Mouse (Mus musculus) liver, embryonic 16.5 days (tissue): ENCODE data around the gene Git2. TPM values are rescaled to one million over a fixed set of nuclear protein-coding genes. Genes with fewer than 3 reads are reported as not detected.

Experiments
- ATAC-seq: fragments of 200-750 bp; cut with Nextera tagmentation; 2 replicates; pipeline ENCODE4 v1.8.0; 2017; ENCODE audit warnings: low read depth, mild to moderate bottlenecking, moderate number of reproducible peaks, moderate library complexity
- H3K27ac ChIP-seq: fragments of 300-500 bp; sonication (generic); 2 replicates; pipeline ENCODE4 v1.5.1; 2014; ENCODE audit warnings: mild to moderate bottlenecking, low read length
- H3K27me3 ChIP-seq: fragments of 300-500 bp; sonication (generic); 2 replicates; pipeline ENCODE4 v1.6.1; 2014; ENCODE audit warnings: low read depth, low read length, mixed read lengths; ENCODE audit not compliant: control insufficient read depth, insufficient read depth
- H3K36me3 ChIP-seq: fragments of 300-500 bp; sonication (generic); 2 replicates; pipeline ENCODE4 v1.6.1; 2014; ENCODE audit warnings: mild to moderate bottlenecking; ENCODE audit not compliant: control insufficient read depth, insufficient read depth
- H3K4me1 ChIP-seq: fragments of 300-500 bp; sonication (generic); 2 replicates; pipeline ENCODE4 v1.6.1; 2014; ENCODE audit warnings: low read depth, low read length, mixed read lengths; ENCODE audit not compliant: control insufficient read depth
- H3K4me2 ChIP-seq: fragments of 300-500 bp; sonication (generic); 2 replicates; pipeline ENCODE4 v1.6.1; 2014; ENCODE audit warnings: low read depth, low read length, mixed read lengths
- H3K4me3 ChIP-seq: fragments of 300-500 bp; sonication (generic); 2 replicates; pipeline ENCODE4 v1.5.1; 2014; ENCODE audit warnings: low read depth, mild to moderate bottlenecking, low read length
- H3K9ac ChIP-seq: fragments of 300-500 bp; sonication (generic); 2 replicates; pipeline ENCODE4 v1.6.1; 2014; ENCODE audit warnings: low read depth, low read length
- H3K9me3 ChIP-seq: fragments of 300-500 bp; sonication (generic); replicated peaks from 2 replicates; pipeline ENCODE4 v1.6.1; 2016; ENCODE audit warnings: low read length; ENCODE audit not compliant: control insufficient read depth
- WGBS: fragments of 180-500 bp; shearing (Covaris S2); extraction: QIAGEN DNeasy Blood & Tissue Kit; methylation state at CpG from one replicate; pipeline ENCODE4 v1.1.7; 2014; ENCODE audit not compliant: insufficient replicate concordance; 5-methylcytosine and 5-hydroxymethylcytosine counted together
- polyA plus RNA-seq: library from polyadenylated mRNA; unstranded; fragments of >200 nt; fragmentation: Nextera tagmentation; extraction: Ambion mirVana; gene quantifications from 2 replicates; pipeline ENCODE4 v1.2.1, GENCODE M21; 2015

Git2 gene
- polyA plus RNA-seq, 1 experiment from 2014 or later, result 16.1 TPM

GRCm38 (mm10) chr5:114742998-114743696 is 32.2 kb downstream of the Git2 start:
- Histone ChIP-seq H3K27ac (no peak overlapping the region), H3K9ac (no peak overlapping the region), H3K27me3 (no peaks in the 10 kb centered on the region), H3K4me2 (no peak overlapping the region), H3K4me3 (no peak overlapping the region), H3K36me3 (peaks cover 42% of the 10 kb centered on the region), H3K4me1 (no peaks in the 10 kb centered on the region), H3K9me3 (no peaks in the 10 kb centered on the region)
- ATAC-seq, result no peak
- 84% methylated on average over 13 of the region's 13 CpGs for WGBS

- H3K9me3 ChIP-seq, result no peaks in the 10 kb centered on the region
Observed at GRCm38 (mm10) chr5:114742572-114742971, 32.7 kb downstream of the Git2 start.

GRCm38 (mm10) chr5:114740595-114740994 is 34.7 kb downstream of the Git2 start:
- no peak overlapping the region for H3K27ac ChIP-seq
- ATAC-seq, result no peak
- H3K36me3 ChIP-seq, result peaks cover 58% of the 10 kb centered on the region
- no peak overlapping the region for H3K9ac ChIP-seq
- no peaks in the 10 kb centered on the region for H3K27me3 ChIP-seq
- H3K4me2 ChIP-seq, result no peak overlapping the region
- WGBS, result 61% methylated on average over 4 of the region's 4 CpGs
- H3K9me3 ChIP-seq, result no peaks in the 10 kb centered on the region
- no peak overlapping the region for H3K4me3 ChIP-seq
- no peaks in the 10 kb centered on the region for H3K4me1 ChIP-seq

More at GRCm38 (mm10) chr5:114742572-114742971, 32.7 kb downstream of the Git2 start:
- H3K36me3 ChIP-seq, result peaks cover 44% of the 10 kb centered on the region
- no peak overlapping the region for H3K4me3 ChIP-seq
- no peak overlapping the region for H3K9ac ChIP-seq
- 88% methylated on average over 10 of the region's 10 CpGs for WGBS
- ATAC-seq, result no peak
- no peak overlapping the region for H3K27ac ChIP-seq
- H3K4me1 ChIP-seq, result no peaks in the 10 kb centered on the region
- no peaks in the 10 kb centered on the region for H3K27me3 ChIP-seq
- H3K4me2 ChIP-seq, result no peak overlapping the region

- H3K36me3 ChIP-seq, result peaks cover 48% of the 10 kb centered on the region
Observed at GRCm38 (mm10) chr5:114738707-114739241, 36.5 kb downstream of the Git2 start.

GRCm38 (mm10) chr5:114737090-114737887 is 38.0 kb downstream of the Git2 start:
- Histone ChIP-seq H3K27ac (no peak overlapping the region), H3K9ac (no peak overlapping the region), H3K36me3 (peaks cover 48% of the 10 kb centered on the region), H3K4me2 (no peak overlapping the region), H3K9me3 (no peaks in the 10 kb centered on the region), H3K4me1 (no peaks in the 10 kb centered on the region), H3K4me3 (no peak overlapping the region), H3K27me3 (no peaks in the 10 kb centered on the region)
- ATAC-seq, result peak; percentile 25; the same call in 1 of the 2 replicates
- 80% methylated on average over 21 of the region's 21 CpGs for WGBS

More at GRCm38 (mm10) chr5:114738707-114739241, 36.5 kb downstream of the Git2 start:
- H3K4me3 ChIP-seq, result no peak overlapping the region
- no peaks in the 10 kb centered on the region for H3K27me3 ChIP-seq
- 72% methylated on average over 12 of the region's 12 CpGs for WGBS
- H3K4me1 ChIP-seq, result no peaks in the 10 kb centered on the region
- ATAC-seq, result peak; percentile 70
- H3K27ac ChIP-seq, result no peak overlapping the region
- no peak overlapping the region for H3K9ac ChIP-seq
- no peak overlapping the region for H3K4me2 ChIP-seq
- no peaks in the 10 kb centered on the region for H3K9me3 ChIP-seq

- Histone ChIP-seq H3K36me3 (peaks cover 40% of the 10 kb centered on the region), H3K27me3 (no peaks in the 10 kb centered on the region), H3K4me2 (no peak overlapping the region), H3K27ac (no peak overlapping the region), H3K4me1 (no peaks in the 10 kb centered on the region), H3K9me3 (no peaks in the 10 kb centered on the region), H3K9ac (no peak overlapping the region), H3K4me3 (no peak overlapping the region)
- 86% methylated on average over 15 of the region's 15 CpGs for WGBS
- no peak for ATAC-seq
Observed at GRCm38 (mm10) chr5:114733606-114734005, 41.7 kb downstream of the Git2 start.

GRCm38 (mm10) chr5:114731969-114732368 is 43.3 kb downstream of the Git2 start:
- H3K4me3 ChIP-seq, result no peak overlapping the region
- no peak overlapping the region for H3K4me2 ChIP-seq
- no peak overlapping the region for H3K9ac ChIP-seq
- H3K27me3 ChIP-seq, result no peaks in the 10 kb centered on the region
- no peaks in the 10 kb centered on the region for H3K4me1 ChIP-seq
- H3K36me3 ChIP-seq, result peaks cover 30% of the 10 kb centered on the region
- ATAC-seq, result no peak
- no peaks in the 10 kb centered on the region for H3K9me3 ChIP-seq
- H3K27ac ChIP-seq, result no peak overlapping the region
- WGBS, result 83% methylated on average over 15 of the region's 15 CpGs

- H3K9me3 ChIP-seq, result no peaks in the 10 kb centered on the region
- WGBS, result 72% methylated on average over 6 of the region's 6 CpGs
- no peaks in the 10 kb centered on the region for H3K4me1 ChIP-seq
- no peak overlapping the region for H3K4me2 ChIP-seq
- no peak for ATAC-seq
- no peaks in the 10 kb centered on the region for H3K27me3 ChIP-seq
- H3K9ac ChIP-seq, result no peak overlapping the region
- peaks cover 26% of the 10 kb centered on the region for H3K36me3 ChIP-seq
- H3K4me3 ChIP-seq, result no peak overlapping the region
- H3K27ac ChIP-seq, result no peak overlapping the region
Observed at GRCm38 (mm10) chr5:114731498-114731897, 43.8 kb downstream of the Git2 start.

GRCm38 (mm10) chr5:114730129-114730528 is 45.2 kb downstream of the Git2 start:
- peaks cover 18% of the 10 kb centered on the region for H3K36me3 ChIP-seq
- WGBS, result 82% methylated on average over 10 of the region's 10 CpGs
- H3K27ac ChIP-seq, result no peak overlapping the region
- H3K9ac ChIP-seq, result no peak overlapping the region
- H3K4me3 ChIP-seq, result no peak overlapping the region
- H3K27me3 ChIP-seq, result no peaks in the 10 kb centered on the region
- no peak overlapping the region for H3K4me2 ChIP-seq
- H3K9me3 ChIP-seq, result no peaks in the 10 kb centered on the region
- H3K4me1 ChIP-seq, result no peaks in the 10 kb centered on the region
- no peak for ATAC-seq
